Mouse (Mus musculus): ENCODE results near the gene Siah3. TPM values are rescaled to one million over a fixed set of nuclear protein-coding genes. Genes with fewer than 3 reads are reported as not detected.
A peak's percentile ranks its signal among the peaks of the same experiment; 100 is the strongest.

Gene Siah3
- 0.34 and 1.2 TPM in 2 replicates for polyA plus RNA-seq (2016; fragmentation: Nextera tagmentation; extraction: Ambion mirVana)

DNA sequence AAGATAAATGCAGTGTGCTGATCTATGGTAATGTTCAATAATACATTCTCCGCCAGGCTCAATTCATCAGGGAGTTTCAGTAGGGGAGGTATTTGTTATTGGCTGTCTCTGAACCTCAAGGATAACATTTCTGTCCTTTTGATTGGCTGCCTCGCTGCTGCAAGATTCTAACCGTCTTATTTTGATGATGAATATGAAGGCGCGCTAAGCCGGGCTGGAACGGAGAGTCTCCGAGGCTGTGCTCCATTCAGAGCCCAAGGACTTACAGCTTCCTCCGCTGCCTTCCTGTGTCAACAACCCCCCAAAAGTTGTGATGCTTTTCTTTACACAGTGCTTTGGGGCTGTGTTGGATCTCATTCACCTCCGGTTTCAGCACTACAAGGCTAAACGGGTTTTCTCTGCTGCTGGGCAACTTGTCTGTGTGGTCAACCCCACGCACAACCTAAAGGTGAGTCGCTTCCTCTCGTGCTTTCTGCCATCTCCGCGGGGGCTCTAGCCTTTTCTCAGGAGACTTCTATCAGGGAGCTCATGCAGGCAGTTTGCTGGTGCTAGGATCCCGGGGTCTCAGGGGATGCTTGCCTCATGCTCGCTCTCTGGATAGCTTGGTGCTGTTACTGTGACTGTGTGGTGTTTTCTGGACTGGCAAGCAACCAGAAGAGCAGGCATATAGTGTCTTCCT lies at the start of gene Siah3:
Gene Siah3, plus strand, starts transcription at position 240 of the 679 bp plus-strand sequence.
- H3K36me3 ChIP-seq: no peaks in the 10 kb centered on the region
- DNase-seq (ENCODE audit: low spot score): peak; percentile 23
- no peaks in the 10 kb centered on the region for H3K9me3 ChIP-seq
- peaks cover 45% of the 10 kb centered on the region for H3K27me3 ChIP-seq (ENCODE audit: insufficient read depth, poor library complexity, severe bottlenecking)
- peaks cover 65% of the 10 kb centered on the region for H3K4me1 ChIP-seq (replicated peaks)
- 15% methylated on average over 18 of the region's 18 CpGs for WGBS
- H3K4me3 ChIP-seq: peak within 1 kb of the TSS; percentile 53
- peak within 1 kb of the TSS; percentile 79 for H3K27ac ChIP-seq

DNA sequence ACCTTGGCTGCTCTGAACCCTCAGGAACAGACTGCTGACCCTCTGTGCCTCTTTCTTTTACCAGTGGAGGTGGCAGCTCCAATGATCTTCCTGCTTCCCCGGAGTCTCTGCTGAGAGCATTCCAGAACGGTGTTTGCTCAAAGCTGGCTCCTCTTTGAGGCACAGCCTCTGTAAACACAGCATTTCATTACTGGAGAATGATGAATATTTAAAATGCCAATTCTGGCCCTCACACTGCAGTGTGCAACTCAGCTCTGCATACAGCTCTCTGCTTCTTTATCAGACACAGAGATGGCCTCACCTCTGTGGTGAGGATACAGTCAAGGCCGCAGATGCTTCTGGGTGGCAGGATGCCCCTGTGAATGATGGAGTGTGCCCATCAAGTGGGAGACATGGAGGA lies 46.0 kb upstream of the Siah3 start:
- Histone ChIP-seq H3K4me1 (replicated peaks) (peaks cover 7% of the 10 kb centered on the region; the same call in 1 of the 2 replicates), H3K27me3 (ENCODE audit: insufficient read depth, poor library complexity, severe bottlenecking) (no peaks in the 10 kb centered on the region), H3K4me3 (no peak overlapping the region), H3K27ac (no peak overlapping the region), H3K36me3 (no peaks in the 10 kb centered on the region), H3K9me3 (peaks cover 12% of the 10 kb centered on the region; the same call in 1 of the 2 replicates)
- no peak for DNase-seq (ENCODE audit: low spot score)
- WGBS: 80% methylated on average over 3 of the region's 3 CpGs

DNA sequence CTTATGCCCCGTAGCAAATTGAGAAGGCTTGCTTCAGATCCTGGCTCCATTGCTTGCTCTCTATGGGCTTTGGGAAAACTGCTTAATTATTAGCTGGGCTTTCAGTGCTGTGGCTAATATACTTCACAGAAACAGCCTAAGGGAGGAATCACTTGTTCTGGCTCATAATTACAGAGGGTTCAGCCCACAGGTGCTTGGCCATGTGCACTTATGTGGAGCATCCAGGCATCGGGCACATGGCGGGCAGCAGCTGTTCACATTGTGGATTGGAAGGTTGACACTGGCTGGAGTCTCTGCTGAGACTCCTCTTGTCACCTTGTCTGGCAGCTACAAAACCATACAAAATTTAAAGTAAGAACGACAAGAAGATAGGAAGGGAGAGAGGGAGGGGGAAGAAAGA lies 45.4 kb upstream of the Siah3 start:
- H3K36me3 ChIP-seq: no peaks in the 10 kb centered on the region
- DNase-seq (ENCODE audit: low spot score): no peak
- peaks cover 12% of the 10 kb centered on the region; the same call in 1 of the 2 replicates for H3K9me3 ChIP-seq
- H3K4me1 ChIP-seq (replicated peaks): peaks cover 11% of the 10 kb centered on the region; the same call in 1 of the 2 replicates
- no peaks in the 10 kb centered on the region for H3K27me3 ChIP-seq (ENCODE audit: insufficient read depth, poor library complexity, severe bottlenecking)
- no peak overlapping the region for H3K4me3 ChIP-seq
- H3K27ac ChIP-seq: no peak overlapping the region
- WGBS: 86% methylated on average over 4 of the region's 4 CpGs

DNA sequence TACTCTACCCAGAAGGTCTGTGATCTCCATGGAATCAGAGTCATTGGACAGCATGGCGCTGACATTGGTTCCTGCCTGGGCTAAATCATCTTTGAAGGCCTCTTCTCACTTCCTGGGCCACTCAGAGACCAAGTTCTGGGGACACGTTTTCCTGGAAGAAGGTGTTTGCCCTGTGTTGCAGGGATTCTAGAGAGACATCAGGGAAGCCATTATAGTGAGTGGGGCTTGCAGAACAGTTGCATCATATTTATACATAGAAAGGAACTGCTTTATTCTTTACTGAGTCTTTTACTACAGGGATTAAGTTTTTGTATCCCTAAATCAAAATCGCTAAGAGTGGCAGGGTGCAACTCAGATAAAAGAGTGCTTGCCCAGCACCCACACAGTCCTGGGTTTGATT lies 37.1 kb upstream of the Siah3 start:
- H3K27me3 ChIP-seq (ENCODE audit: insufficient read depth, poor library complexity, severe bottlenecking): no peaks in the 10 kb centered on the region
- H3K36me3 ChIP-seq: no peaks in the 10 kb centered on the region
- WGBS: 83% methylated on average over 3 of the region's 3 CpGs

DNA sequence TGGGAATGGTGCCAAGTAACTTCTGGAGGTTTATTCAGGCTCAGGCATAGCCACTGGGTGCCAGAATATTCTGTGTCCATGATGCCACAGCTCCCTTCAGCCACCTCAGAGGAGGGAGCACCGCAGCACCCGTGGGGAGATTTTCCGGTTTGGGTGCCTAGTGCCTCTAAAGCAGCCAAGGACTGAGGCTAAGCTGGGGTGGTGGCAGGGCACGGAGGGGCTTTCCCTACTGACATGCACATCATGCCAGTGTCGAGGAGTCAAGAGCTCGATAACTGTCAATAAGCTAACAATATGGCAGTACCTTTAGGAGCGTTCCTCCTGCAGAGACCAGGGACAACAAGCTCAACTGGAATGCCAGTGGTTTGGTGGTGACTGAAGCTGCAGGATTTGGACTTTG lies 35.9 kb upstream of the Siah3 start:
- Histone ChIP-seq H3K27me3 (ENCODE audit: insufficient read depth, poor library complexity, severe bottlenecking) (no peaks in the 10 kb centered on the region), H3K9me3 (peaks cover 3% of the 10 kb centered on the region; the same call in 1 of the 2 replicates), H3K36me3 (no peaks in the 10 kb centered on the region), H3K4me3 (no peak overlapping the region), H3K4me1 (replicated peaks) (peaks cover 22% of the 10 kb centered on the region), H3K27ac (no peak overlapping the region)
- WGBS: 88% methylated on average over 7 of the region's 7 CpGs
- no peak for DNase-seq (ENCODE audit: low spot score)

More for the DNA sequence above, 37.1 kb upstream of the Siah3 start:
- H3K4me1 ChIP-seq (replicated peaks): peaks cover 22% of the 10 kb centered on the region
- DNase-seq (ENCODE audit: low spot score): no peak
- H3K4me3 ChIP-seq: no peak overlapping the region
- no peak overlapping the region for H3K27ac ChIP-seq
- peaks cover 3% of the 10 kb centered on the region; the same call in 1 of the 2 replicates for H3K9me3 ChIP-seq

DNA sequence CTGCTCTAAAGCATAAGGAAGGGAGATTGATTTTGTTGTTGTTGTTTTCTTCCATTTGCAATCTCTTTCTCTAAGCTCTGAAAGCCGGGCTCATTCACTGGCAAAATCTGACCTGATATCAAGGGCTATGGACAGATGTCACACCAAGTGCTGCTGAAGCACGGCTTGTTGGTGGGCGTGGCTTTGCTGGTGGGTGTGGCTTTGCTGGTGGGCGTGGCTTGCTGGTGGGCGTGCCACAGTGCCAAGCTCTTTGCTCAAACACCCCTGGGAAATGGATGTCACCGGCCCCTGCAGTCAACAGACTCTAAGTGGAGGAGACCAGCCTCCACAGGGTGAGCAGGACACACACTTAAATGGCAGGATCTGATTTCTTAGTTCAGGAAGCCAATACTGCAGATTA lies 35.0 kb upstream of the Siah3 start:
- Histone ChIP-seq H3K36me3 (no peaks in the 10 kb centered on the region), H3K9me3 (peaks cover 6% of the 10 kb centered on the region; the same call in 1 of the 2 replicates), H3K27me3 (ENCODE audit: insufficient read depth, poor library complexity, severe bottlenecking) (no peaks in the 10 kb centered on the region), H3K4me3 (no peak overlapping the region), H3K27ac (no peak overlapping the region), H3K4me1 (replicated peaks) (peaks cover 14% of the 10 kb centered on the region)
- no peak for DNase-seq (ENCODE audit: low spot score)
- 66% methylated on average over 6 of the region's 6 CpGs for WGBS

DNA sequence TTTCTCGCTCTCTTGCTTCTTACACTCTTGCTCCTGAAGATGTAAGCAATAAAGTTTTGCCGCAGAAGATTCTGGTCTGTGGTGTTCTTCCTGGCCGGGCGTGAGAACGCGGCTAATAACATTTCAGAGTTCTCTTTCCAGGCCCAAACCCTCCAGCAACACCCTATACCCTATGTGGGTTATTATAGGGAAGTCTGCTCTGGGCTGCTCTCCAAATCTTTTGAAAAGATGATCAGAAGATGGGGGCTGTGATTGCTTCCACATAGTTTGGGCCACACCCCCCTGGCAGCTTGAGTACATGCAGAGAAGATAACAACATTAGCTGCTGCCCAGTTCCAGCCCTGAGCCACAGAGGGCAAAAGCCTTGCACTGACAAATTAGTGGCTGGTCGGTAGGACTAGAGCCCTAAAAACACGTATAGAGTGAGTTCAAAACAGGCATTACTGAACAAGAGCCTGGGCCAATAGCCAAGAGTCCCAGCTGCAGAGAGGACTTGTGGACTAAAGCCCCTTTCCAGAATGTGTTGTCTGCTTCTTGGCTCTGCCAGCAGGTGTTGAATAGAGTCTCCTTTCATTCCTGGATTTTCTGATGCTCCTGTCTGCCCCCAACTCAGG lies 24.5 kb upstream of the Siah3 start:
- Histone ChIP-seq H3K27ac (no peak overlapping the region), H3K9me3 (no peaks in the 10 kb centered on the region), H3K27me3 (ENCODE audit: insufficient read depth, poor library complexity, severe bottlenecking) (no peaks in the 10 kb centered on the region), H3K4me3 (no peak overlapping the region), H3K36me3 (no peaks in the 10 kb centered on the region), H3K4me1 (replicated peaks) (0 out of 2 replicates have a peak, but pooled peaks cover 3% of the 10 kb centered on the region)
- WGBS: 97% methylated on average over 7 of the region's 8 CpGs
- DNase-seq (ENCODE audit: low spot score): no peak

DNA sequence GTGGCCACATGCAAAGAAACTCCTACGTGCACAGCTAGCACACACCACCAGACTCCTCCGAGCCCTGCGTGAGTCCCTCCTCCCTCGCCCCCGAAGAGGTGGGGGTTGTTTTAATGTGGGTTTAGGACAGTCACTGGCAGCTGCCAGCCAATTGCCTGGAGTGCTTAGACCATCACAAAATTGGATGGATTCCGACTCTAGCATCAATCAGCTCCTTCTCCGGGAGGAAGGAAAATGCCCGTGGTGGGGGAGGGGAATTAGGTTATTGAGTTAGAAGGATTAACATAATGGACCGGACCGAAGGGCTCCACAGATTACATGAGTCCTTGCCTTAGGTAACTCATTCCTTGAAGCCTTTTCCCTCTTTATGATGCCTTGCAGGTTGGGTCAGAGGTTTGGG lies 22.9 kb upstream of the Siah3 start:
- WGBS: 89% methylated on average over 10 of the region's 10 CpGs
- Histone ChIP-seq H3K4me1 (replicated peaks) (0 out of 2 replicates have a peak, but pooled peaks cover 3% of the 10 kb centered on the region), H3K4me3 (no peak overlapping the region), H3K9me3 (no peaks in the 10 kb centered on the region), H3K27ac (no peak overlapping the region), H3K36me3 (no peaks in the 10 kb centered on the region), H3K27me3 (ENCODE audit: insufficient read depth, poor library complexity, severe bottlenecking) (no peaks in the 10 kb centered on the region)
- DNase-seq (ENCODE audit: low spot score): no peak

DNA sequence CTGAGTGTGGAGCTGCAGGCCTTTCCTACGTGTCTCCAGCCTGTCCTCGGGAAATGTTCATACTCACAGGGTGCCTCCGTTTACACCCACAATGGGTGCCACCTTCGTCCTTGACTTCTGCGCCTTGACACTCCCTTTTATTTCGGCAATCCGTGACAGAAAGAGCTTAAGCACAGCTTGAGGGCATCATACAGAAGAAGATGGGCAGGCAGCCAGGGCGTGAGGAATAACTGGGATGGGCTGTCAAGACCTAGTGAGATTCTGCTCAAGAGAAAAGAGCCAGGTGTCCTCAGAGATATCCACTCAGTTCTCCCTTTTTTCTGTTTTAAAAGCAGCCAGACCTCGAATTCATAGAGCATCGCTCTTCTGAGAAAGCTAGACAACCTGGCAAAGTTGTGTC lies 21.2 kb upstream of the Siah3 start:
- 88% methylated on average over 10 of the region's 10 CpGs for WGBS
- Histone ChIP-seq H3K27me3 (ENCODE audit: insufficient read depth, poor library complexity, severe bottlenecking) (no peaks in the 10 kb centered on the region), H3K9me3 (no peaks in the 10 kb centered on the region), H3K36me3 (no peaks in the 10 kb centered on the region), H3K27ac (no peak overlapping the region), H3K4me3 (no peak overlapping the region), H3K4me1 (replicated peaks) (0 out of 2 replicates have a peak, but pooled peaks cover 3% of the 10 kb centered on the region)
- no peak for DNase-seq (ENCODE audit: low spot score)

DNA sequence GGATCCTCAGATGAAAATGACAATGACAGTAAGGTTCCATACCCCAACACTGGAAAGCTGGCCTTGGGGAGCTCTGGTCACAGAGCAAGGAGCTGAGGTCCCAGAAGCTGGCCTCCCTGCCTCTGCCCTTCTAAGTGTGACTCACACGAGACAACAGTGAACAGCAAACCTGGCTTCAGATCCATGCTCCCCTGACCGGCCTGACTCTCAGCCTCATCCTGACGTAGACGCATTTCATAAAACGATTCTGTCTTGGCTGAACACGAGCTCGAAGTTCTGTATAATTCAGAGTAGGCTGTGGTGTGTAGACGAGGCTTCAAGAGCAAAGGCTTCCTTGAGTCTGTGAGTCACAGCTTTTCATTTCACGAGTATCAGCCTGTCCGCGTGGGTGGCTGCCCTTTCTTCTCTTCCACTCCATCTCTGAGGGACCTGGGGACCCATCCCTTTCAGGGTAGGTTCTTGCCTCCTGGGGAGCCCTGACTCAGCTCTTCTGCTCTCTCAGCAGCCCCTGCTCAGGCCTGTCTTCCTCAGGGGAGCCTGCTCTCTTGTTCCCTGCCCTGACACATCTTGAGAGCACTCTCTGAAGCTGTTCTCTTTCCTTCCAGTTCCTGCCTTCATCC lies 11.2 kb upstream of the Siah3 start:
- Histone ChIP-seq H3K36me3 (no peaks in the 10 kb centered on the region), H3K9me3 (no peaks in the 10 kb centered on the region), H3K27me3 (ENCODE audit: insufficient read depth, poor library complexity, severe bottlenecking) (0 out of 2 replicates have a peak, but pooled peaks cover 4% of the 10 kb centered on the region), H3K4me3 (no peak overlapping the region), H3K27ac (peak overlapping the region; percentile 73), H3K4me1 (replicated peaks) (peaks cover 16% of the 10 kb centered on the region)
- WGBS: 77% methylated on average over 11 of the region's 11 CpGs
- no peak for DNase-seq (ENCODE audit: low spot score)

DNA sequence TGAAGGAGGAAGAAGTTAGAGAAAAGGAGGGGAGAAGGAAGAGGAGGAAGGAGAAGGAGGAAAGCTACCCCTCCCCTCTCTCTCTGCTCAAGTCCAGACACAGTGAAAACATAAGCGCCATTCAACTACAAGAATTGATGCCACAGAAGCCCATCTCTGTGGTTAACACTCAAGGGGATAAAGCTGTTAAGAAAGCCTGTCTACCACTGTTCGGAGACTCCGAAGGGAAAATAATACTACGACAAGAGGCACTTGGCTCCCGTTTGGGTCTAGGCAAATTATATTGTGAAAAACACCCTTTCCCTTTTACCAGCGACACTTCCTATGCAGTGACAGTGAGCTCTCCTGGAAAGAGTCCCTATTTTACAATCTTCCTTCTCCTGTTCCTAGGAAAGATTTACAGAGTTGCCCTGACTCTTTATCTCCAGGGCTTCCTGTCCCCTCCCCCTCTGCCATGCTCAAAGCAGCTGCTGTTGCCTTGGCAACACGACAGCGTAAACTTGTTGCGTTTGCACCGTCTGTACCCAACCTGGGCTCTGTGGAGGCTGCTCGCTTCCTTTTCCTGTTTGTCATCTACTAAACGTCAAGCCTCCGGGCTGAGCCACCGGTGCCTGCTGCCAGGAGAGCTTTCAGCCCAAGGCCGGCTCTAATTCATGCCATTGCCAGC lies 10.4 kb upstream of the Siah3 start:
- Histone ChIP-seq H3K9me3 (no peaks in the 10 kb centered on the region), H3K27ac (peak overlapping the region; percentile 73), H3K36me3 (no peaks in the 10 kb centered on the region), H3K4me3 (peak overlapping the region; percentile 48), H3K27me3 (ENCODE audit: insufficient read depth, poor library complexity, severe bottlenecking) (0 out of 2 replicates have a peak, but pooled peaks cover 4% of the 10 kb centered on the region), H3K4me1 (replicated peaks) (peaks cover 16% of the 10 kb centered on the region)
- WGBS: 15% methylated on average over 15 of the region's 15 CpGs
- DNase-seq (ENCODE audit: low spot score): peak; percentile 70

DNA sequence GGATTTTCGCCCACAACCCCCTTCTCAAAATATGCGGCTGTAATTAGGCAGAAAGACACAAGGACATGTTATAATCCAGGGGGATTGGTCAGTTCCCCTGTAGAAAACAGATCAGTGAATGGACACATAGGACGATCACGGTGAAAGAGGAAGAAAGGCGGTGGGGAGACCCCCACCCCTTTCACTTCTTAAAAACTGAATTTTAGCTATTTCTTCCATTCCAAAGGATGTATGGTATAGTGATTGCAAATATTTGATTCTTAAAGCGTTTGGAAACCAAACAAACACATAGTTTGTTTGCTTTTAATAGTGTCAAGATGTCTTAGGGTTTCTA lies 9.9 kb upstream of the Siah3 start:
- H3K36me3 ChIP-seq: no peaks in the 10 kb centered on the region
- H3K27me3 ChIP-seq (ENCODE audit: insufficient read depth, poor library complexity, severe bottlenecking): 0 out of 2 replicates have a peak, but pooled peaks cover 4% of the 10 kb centered on the region
- DNase-seq (ENCODE audit: low spot score): no peak
- no peaks in the 10 kb centered on the region for H3K9me3 ChIP-seq
- peak overlapping the region; percentile 48 for H3K4me3 ChIP-seq
- WGBS: 50% methylated on average over 6 of the region's 6 CpGs
- H3K4me1 ChIP-seq (replicated peaks): peaks cover 16% of the 10 kb centered on the region
- peak overlapping the region; percentile 73 for H3K27ac ChIP-seq

Measured in hindbrain, embryonic 10.5 days (tissue).